Mouse (Mus musculus) forelimb bud, embryonic 11.5 days (tissue): ENCODE measurements around the gene Zdhhc14.

ENCODE experiments used
- DNase-seq: peaks from one replicate; pipeline ENCODE4 v3.0.0-alpha.2; 2012; ENCODE audit warnings: low read depth, low spot score

The Zdhhc14 gene

GRCm38 (mm10) chr17:5769776-5770175 lies 277.4 kb downstream of the Zdhhc14 start:
- DNase-seq, result no peak

GRCm38 (mm10) chr17:5770265-5771249 lies 278.2 kb downstream of the Zdhhc14 start:
- DNase-seq, result peak; percentile 87

- no peak for DNase-seq
These were observed 288.0 kb downstream of the Zdhhc14 start for GRCm38 (mm10) chr17:5780213-5780975.

GRCm38 (mm10) chr17:5785238-5785637 lies 292.9 kb downstream of the Zdhhc14 start:
- DNase-seq, result no peak

- no peak for DNase-seq
These were observed 299.9 kb downstream of the Zdhhc14 start for GRCm38 (mm10) chr17:5792164-5792791.

- DNase-seq, result no peak
These were observed 301.2 kb downstream of the Zdhhc14 start for GRCm38 (mm10) chr17:5793593-5793992.

- DNase-seq, result no peak
These were observed 301.9 kb downstream of the Zdhhc14 start for GRCm38 (mm10) chr17:5794276-5794675.

- DNase-seq, result no peak
These were observed 303.0 kb downstream of the Zdhhc14 start for GRCm38 (mm10) chr17:5795369-5795768.

- DNase-seq, result peak; percentile 86
These were observed 303.5 kb downstream of the Zdhhc14 start for GRCm38 (mm10) chr17:5795878-5796277.

- DNase-seq, result no peak
These were observed 304.9 kb downstream of the Zdhhc14 start for GRCm38 (mm10) chr17:5797124-5797760.

GRCm38 (mm10) chr17:5798221-5798801 lies 306.0 kb downstream of the Zdhhc14 start:
- DNase-seq, result no peak

- no peak for DNase-seq
These were observed 306.5 kb downstream of the Zdhhc14 start for GRCm38 (mm10) chr17:5798900-5799299.

- no peak for DNase-seq
These were observed 307.2 kb downstream of the Zdhhc14 start for GRCm38 (mm10) chr17:5799396-5800021.

- no peak for DNase-seq
These were observed 307.9 kb downstream of the Zdhhc14 start for GRCm38 (mm10) chr17:5800254-5800653.

- DNase-seq, result no peak
These were observed 308.6 kb downstream of the Zdhhc14 start for GRCm38 (mm10) chr17:5800824-5801560.

- DNase-seq, result no peak
These were observed 309.7 kb downstream of the Zdhhc14 start for GRCm38 (mm10) chr17:5801761-5802655.

- no peak for DNase-seq
These were observed 310.2 kb downstream of the Zdhhc14 start for GRCm38 (mm10) chr17:5802656-5802955.
